Mouse (Mus musculus): ENCODE measurements at regions not wholly inside any gene's neighbourhood (a gene's known extent, or its start where the extent isn't known, plus 50 kb on each side); places are given as distances from the start of the nearest gene placed in this dataset.

DNA sequence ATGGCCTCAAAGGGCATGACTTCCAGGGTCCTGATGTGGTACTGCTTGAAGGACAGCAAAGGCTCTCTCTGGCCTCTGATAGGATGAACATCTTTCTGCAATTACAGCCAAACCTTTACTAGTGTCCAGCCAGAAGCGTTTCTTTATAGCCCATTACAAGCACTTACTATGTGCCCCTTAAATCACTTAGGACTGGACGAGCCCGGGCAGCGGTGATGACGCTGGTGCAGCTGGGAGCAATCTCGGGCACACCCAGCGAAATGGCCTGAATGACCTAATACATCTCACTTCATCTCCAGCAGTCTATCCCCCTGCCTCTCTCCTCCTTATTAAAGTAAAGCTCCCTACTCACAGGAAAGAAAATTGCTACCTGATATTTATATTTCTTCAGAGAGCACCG is 69.6 kb upstream of the Sorcs3 start:
- TF ChIP-seq CTCF (IDR thresholded peaks at IDR 0.05; ENCODE audit: control insufficient read depth, insufficient read depth, insufficient replicate concordance, low read depth, low read length) (no peak), POLR2A (IDR thresholded peaks at IDR 0.05; ENCODE audit: control insufficient read depth, low read depth, low read length) (no peak)

All from testis, adult 2 months (tissue).